Mouse (Mus musculus) thymus, adult 2 months (tissue): ENCODE results near the gene Med24. TPM values are rescaled to one million over a fixed set of nuclear protein-coding genes. Genes with fewer than 3 reads are reported as not detected.
"Not testable (repeated sequence)": the region's sequence is repeated elsewhere in the genome, so short reads cannot be mapped to it uniquely, and the experiment has no call there.

Experiments
- DNase-seq: peaks from one replicate; pipeline ENCODE4 v3.0.0; 2021
- H3K27ac ChIP-seq: fragments of 200-500 bp; 2 replicates; pipeline ENCODE4 v1.5.1; 2012; ENCODE audit warnings: low read length, control low read depth; ENCODE audit not compliant: control insufficient read depth, insufficient read depth
- H3K27me3 ChIP-seq: fragments of 200-500 bp; 2 replicates; pipeline ENCODE4 v1.6.1; 2012; ENCODE audit warnings: mild to moderate bottlenecking, low read length, moderate library complexity, mixed read lengths; ENCODE audit not compliant: control insufficient read depth, insufficient read depth
- H3K36me3 ChIP-seq: fragments of 200-500 bp; 2 replicates; pipeline ENCODE4 v1.6.1; 2012; ENCODE audit warnings: mild to moderate bottlenecking, low read length, moderate library complexity; ENCODE audit not compliant: control insufficient read depth, insufficient read depth
- H3K4me1 ChIP-seq: fragments of 200-500 bp; replicated peaks from 2 replicates; pipeline ENCODE4 v1.6.1; 2012; ENCODE audit warnings: low read length; ENCODE audit not compliant: control insufficient read depth, insufficient read depth
- H3K4me3 ChIP-seq: fragments of 200-500 bp; 2 replicates; pipeline ENCODE4 v1.5.1; 2012; ENCODE audit warnings: mild to moderate bottlenecking, low read length, control low read depth, moderate library complexity; ENCODE audit not compliant: control insufficient read depth, insufficient read depth
- CTCF ChIP-seq: fragments of 200-500 bp; IDR thresholded peaks from 2 replicates; pipeline ENCODE4 v1.5.1; 2012; ENCODE audit warnings: mild to moderate bottlenecking, control low read depth, low read length, moderate library complexity, borderline replicate concordance; ENCODE audit not compliant: control insufficient read depth, poor library complexity, insufficient read depth; ENCODE audit errors: extremely low read depth
- POLR2A ChIP-seq: fragments of 200-500 bp; IDR thresholded peaks from 2 replicates; pipeline ENCODE4 v1.6.1; 2012; ENCODE audit warnings: mild to moderate bottlenecking, low read length, control low read depth, moderate library complexity; ENCODE audit not compliant: control insufficient read depth, poor library complexity, insufficient read depth; ENCODE audit errors: extremely low read depth
- WGBS: fragments of 180-500 bp; shearing (Covaris S2); methylation state at CpG from one replicate; pipeline ENCODE4 v1.1.7; 2018; 5-methylcytosine and 5-hydroxymethylcytosine counted together
- polyA plus RNA-seq: library from polyadenylated mRNA; depleted of rRNA; stranded (reverse); fragments of >200 nt; gene quantifications from 2 replicates; pipeline ENCODE4 v1.2.3, GENCODE M21; 2012

Gene Med24
- polyA plus RNA-seq, 1 experiment = 179 TPM

DNA sequence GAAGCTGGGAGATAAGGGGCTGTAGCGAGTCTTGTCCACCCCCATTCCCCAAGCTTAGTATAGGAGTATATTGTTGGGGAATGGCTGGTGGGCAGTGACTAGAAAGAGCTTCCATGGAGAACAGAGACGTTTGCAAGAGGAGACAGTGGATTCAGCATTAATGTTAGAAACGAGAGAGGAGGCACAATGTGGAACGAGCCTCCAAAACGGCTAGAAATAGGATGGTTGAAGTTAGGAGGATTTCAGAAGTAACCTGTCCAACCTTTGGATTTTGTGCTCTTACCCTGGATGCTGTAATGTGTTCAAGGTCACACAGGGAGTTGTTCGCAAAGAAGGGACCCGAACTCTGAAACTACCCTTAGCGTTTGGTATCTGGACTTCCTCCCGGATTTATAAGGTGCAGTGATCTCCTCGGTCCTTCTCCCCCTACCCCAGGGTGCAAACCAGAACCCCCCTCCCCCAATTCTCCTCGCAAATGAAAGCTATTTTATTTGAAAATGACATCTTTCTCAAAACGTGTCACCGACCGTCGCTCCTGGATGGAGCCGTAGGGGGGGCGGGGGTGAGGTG lies 11.9 kb upstream of the Med24 start:
- Histone ChIP-seq H3K4me3 (peak overlapping the region; percentile 49), H3K4me1 (peaks cover 41% of the 10 kb centered on the region), H3K27me3 (no peaks in the 10 kb centered on the region), H3K27ac (no peak overlapping the region), H3K36me3 (no peaks in the 10 kb centered on the region)
- 1% methylated on average over 17 of the region's 17 CpGs for WGBS
- TF ChIP-seq POLR2A (no peak), CTCF (no peak)
- DNase-seq = no peak

DNA sequence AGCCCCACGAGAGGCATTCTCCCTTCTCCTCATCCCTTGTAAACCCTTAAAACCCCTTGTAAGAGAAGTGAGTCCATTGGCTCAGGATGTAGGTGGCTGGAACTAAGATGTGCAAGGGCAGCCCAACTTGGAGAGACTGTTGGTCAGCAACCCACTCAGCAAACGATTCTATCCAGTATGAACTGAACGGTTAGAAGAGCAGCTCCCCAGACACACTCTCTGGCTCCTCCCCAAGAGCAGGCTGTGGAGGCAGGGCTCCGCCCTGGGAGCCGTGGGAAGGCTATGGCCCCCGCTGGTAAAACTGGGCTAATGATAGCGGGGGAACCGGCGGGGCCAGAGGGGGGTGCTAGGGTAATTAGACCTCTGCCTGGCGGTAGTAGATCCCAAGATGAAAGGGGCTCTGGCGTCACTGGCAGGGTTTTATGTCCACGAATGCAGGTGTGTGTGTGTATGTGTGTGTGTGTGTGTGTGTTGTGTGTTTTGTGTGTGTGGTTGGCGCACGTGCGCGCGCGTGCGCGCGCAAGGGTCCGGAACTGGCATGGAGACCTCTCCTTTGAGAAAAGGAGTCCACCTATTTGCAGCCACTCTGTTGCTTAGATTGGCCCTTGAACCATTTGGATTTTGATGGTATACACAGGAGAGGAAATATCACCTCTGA lies 11.3 kb upstream of the Med24 start, which contains the start of gene Thra:
TSS of gene Thra (plus strand) at position 246 of the 658 bp plus-strand sequence.
- Histone ChIP-seq H3K27ac (no peak within 1 kb of the TSS), H3K4me1 (peaks cover 36% of the 10 kb centered on the region), H3K4me3 (peak within 1 kb of the TSS; percentile 49), H3K36me3 (no peaks in the 10 kb centered on the region), H3K27me3 (no peaks in the 10 kb centered on the region)
- TF ChIP-seq POLR2A (no peak), CTCF (no peak; the same call in 1 of the 2 replicates)
- no peak for DNase-seq
- 2% methylated on average over 22 of the region's 22 CpGs for WGBS

DNA sequence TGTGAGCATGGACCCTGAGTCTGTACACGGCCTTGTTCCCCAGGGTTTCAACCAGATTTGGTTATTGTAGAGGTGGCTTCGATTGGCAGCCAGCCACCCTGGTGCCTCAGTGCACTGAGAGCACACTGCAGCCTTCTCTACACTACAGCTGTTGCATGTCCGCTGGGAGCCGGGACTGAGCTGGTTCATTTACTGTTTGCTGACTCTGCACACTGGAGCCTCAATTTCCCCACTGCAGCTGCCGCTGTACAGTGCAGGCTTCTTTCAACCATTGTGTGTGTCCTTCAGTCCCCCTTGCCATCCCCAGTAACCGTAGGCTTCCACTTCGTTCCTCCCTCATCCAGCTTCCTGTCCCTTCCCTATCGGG lies 10.8 kb upstream of the Med24 start:
- H3K36me3 ChIP-seq = no peaks in the 10 kb centered on the region
- no peak for TF ChIP-seq POLR2A
- no peak for TF ChIP-seq CTCF
- no peaks in the 10 kb centered on the region for H3K27me3 ChIP-seq
- DNase-seq = no peak
- 55% methylated on average over 8 of the region's 8 CpGs for WGBS
- H3K4me3 ChIP-seq = no peak overlapping the region
- H3K27ac ChIP-seq = no peak overlapping the region
- H3K4me1 ChIP-seq = peaks cover 36% of the 10 kb centered on the region

DNA sequence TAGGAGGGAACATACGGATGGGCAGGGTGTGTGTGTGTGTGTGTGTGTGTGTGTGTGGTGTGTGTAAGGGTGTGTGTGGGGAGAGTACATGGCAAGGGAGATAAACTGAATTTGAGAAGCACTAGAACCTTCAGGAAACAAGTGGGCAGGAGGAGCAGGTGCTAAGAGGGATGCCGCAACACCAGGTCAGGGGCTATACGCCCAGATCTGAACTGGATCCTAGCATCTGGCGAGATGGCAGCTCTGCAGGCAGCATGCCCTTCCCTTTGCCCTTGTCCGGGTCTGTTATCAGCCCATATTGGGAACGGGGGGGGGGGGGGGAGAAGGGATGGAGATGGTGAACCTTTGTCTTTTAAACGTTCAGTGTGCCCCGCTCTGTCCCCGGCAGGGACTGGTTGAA lies 9.7 kb upstream of the Med24 start:
- Histone ChIP-seq H3K27me3 (no peaks in the 10 kb centered on the region), H3K4me1 (peaks cover 25% of the 10 kb centered on the region), H3K4me3 (no peak overlapping the region), H3K27ac (no peak overlapping the region), H3K36me3 (no peaks in the 10 kb centered on the region)
- WGBS = 88% methylated on average over 9 of the region's 9 CpGs
- TF ChIP-seq POLR2A = no peak
- TF ChIP-seq CTCF = no peak
- no peak for DNase-seq

DNA sequence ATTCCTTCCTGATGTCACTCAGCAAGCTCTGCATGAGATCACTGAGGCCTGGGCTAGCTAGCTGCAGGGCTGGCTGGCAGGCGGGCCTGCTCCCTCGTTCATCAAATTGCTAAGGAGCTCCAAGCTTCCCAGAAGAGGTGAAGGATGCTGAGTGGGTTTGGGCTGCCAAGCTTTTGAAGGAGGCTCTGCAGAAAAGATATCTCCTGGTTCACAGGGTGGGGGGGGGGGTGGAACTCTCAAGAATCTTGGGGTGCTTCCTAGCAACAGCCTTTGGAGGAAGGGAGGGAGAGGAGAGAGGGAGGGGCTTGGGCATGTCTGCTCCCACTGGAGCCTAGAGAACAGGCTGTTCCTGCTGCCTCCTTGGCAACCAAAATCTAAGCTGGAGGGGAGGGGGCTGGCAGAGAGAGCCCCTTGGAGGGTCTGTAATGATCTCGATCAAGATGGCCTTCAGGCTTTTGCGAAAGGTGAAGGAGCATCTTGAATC lies 9.2 kb upstream of the Med24 start:
- no peak overlapping the region for H3K27ac ChIP-seq
- H3K36me3 ChIP-seq = no peaks in the 10 kb centered on the region
- WGBS = 89% methylated on average over 4 of the region's 4 CpGs
- no peak for DNase-seq
- no peak overlapping the region for H3K4me3 ChIP-seq
- no peak for TF ChIP-seq CTCF
- no peak for TF ChIP-seq POLR2A
- no peaks in the 10 kb centered on the region for H3K27me3 ChIP-seq
- H3K4me1 ChIP-seq = peaks cover 22% of the 10 kb centered on the region

DNA sequence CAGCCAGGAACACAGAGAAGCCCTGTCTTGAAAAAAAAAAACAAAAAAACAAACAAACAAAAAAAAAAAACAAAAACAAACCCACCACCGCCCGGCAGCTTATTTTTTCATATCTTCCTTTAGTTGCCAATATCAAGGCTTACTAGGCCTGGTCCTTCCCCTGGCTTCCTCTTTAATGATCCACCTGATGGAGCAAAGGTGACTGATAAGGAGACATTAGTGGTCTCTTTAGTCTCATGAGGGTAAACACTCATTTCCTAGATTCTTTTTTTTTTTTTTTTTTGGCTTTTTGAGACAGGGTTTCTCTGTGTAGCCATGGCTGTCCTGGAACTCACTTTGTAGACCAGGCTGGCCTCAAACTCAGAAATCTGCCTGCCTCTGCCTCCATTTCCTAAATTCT lies 8.0 kb upstream of the Med24 start:
- H3K4me3 ChIP-seq, DNase-seq, H3K36me3 ChIP-seq, H3K27me3 ChIP-seq, H3K27ac ChIP-seq: not testable (repeated sequence)
- 93% methylated on average over 2 of the region's 2 CpGs for WGBS
- peaks cover 14% of the 10 kb centered on the region for H3K4me1 ChIP-seq

DNA sequence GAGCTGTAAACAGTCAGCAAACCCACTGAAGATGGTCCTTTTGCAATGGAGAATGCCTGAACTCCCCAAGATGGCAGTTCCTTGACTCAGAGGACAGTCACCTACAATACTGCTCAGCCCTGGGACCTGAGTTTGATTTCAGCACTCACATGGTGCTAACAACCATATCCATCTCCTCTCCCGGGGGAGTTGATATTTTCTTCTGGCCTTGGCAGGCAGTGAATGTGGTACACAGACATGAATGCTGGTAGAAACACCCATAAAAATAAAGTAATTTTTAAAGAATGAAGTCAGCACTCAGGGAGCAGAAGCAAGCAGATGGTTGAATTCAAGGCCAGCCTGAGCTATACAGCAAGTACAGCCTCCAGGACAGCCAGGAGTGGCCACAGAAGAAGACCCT lies 6.9 kb upstream of the Med24 start:
- TF ChIP-seq POLR2A = no peak
- Histone ChIP-seq H3K27me3 (no peaks in the 10 kb centered on the region), H3K4me1 (peaks cover 12% of the 10 kb centered on the region), H3K36me3 (no peaks in the 10 kb centered on the region), H3K4me3 (no peak overlapping the region), H3K27ac (no peak overlapping the region)
- DNase-seq = no peak
- 95% methylated on average over 1 of the region's 1 CpGs for WGBS
